9 mouse cellular contexts compared by ENCODE assay signal in the genomic region with DNA sequence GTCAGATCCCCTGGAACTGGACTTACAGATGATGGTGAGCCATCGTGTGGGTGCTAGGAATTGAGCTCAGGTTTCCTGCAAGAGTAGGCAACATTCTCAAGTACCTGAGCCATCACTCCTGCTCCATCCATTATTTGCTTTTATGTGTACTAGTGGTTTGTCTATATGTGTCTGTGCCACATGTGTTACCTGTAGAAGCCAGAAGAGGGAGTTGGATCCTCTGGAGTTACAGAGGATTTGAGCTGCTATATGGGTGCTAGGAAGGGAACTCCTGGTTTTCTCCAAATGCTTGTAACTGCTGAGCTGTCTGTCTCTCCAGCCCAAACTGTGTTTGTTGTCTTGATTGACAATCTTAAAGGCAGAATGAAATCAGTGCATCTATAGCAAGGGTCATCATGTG. TPM values are rescaled to one million over a fixed set of nuclear protein-coding genes. Genes with fewer than 3 reads are reported as not detected.
DNase-seq lines count a peak whose midpoint lies in the region; ATAC-seq and TF ChIP-seq lines count a peak whose summit lies in the region.
"Had no signal": no experiment of that assay in that cellular context is flagged by ENCODE, and none has a peak within 500 bp of the region (broad histone marks: within the 10 kb centered on the region; RNA-seq: fewer than 3 reads in every experiment).

No protein-coding gene starts in this region.

- H3K4me3 ChIP-seq in left cerebral cortex, adult 2 months: no peak overlapping the region

- peak; percentile 43 for ATAC-seq in CD4-positive, CD25-positive, alpha-beta regulatory T cell, adult 4 months
- peak; percentile 79 for ATAC-seq in megakaryocyte-erythroid progenitor cell, adult 5-6 weeks (replicated peaks; ENCODE audit: low FRiP score, low TSS enrichment, poor library complexity, severe bottlenecking)
- no peak for ATAC-seq in megakaryocyte, adult 5-6 weeks (ENCODE audit: poor library complexity, severe bottlenecking)
- ATAC-seq: hindbrain, embryonic 16.5 days had no signal

- no peak for DNase-seq in left cerebral cortex, adult 2 months (ENCODE audit: extremely low spot score in 1 of 2, low spot score in 2 of 2)
- no peak for DNase-seq in left cerebral cortex, postnatal 10 days (ENCODE audit: extremely low spot score in 1 of 2, low spot score in 2 of 2)
- peak; percentile 16 for DNase-seq in T-cell, adult 2 months (ENCODE audit: low spot score)
- no peak for DNase-seq in adipocyte (ENCODE audit: low spot score)

- TF ChIP-seq CTCF in left cerebral cortex, adult 2 months (IDR thresholded peaks at IDR 0.05): peak; percentile 39

- intact Hi-C loops in left cerebral cortex, adult 2 months (cut with DNase I): loop anchor here (5.0 kb wide), 1 partner anchor 89 kb away; the partner anchor contains the start of gene Sec14l5
- intact Hi-C loops in left cerebral cortex, postnatal 10 days (cut with DNase I): loop anchor here (10.0 kb wide), 1 partner anchor 87 kb away; the partner anchor contains the start of gene Sec14l5

- no peak overlapping the region for H3K27ac ChIP-seq in left cerebral cortex, adult 2 months

RNA-seq across cellular contexts. Expression of gene Ubn1, which starts 8.3 kb away (rescaled TPM):
- total RNA-seq in left cerebral cortex, adult 2 months (2021): 10 to 100 TPM; 44.1 to 45.3 TPM
- total RNA-seq in left cerebral cortex, postnatal 10 days (2021): 10 to 100 TPM; 38.1 to 38.9 TPM
- polyA plus RNA-seq in CD4-positive, CD25-positive, alpha-beta regulatory T cell, adult 4 months (2017; shearing (Covaris generic)): 10 to 100 TPM; 36.8 to 48.4 TPM
- total RNA-seq in megakaryocyte-erythroid progenitor cell, adult 5-6 weeks (2014; fragmentation: Nextera tagmentation): 47.5 and 48.3 TPM in 2 replicates
- 38.4 and 39.8 TPM in 2 replicates for total RNA-seq in megakaryocyte-erythroid progenitor cell, adult 5-6 weeks (2017)
- 25.7 and 28.0 TPM in 2 replicates for total RNA-seq in megakaryocyte, adult 5-6 weeks (2015)
- 39.5 and 52.6 TPM in 2 replicates for total RNA-seq in megakaryocyte, adult 5-6 weeks (2017)

RNA-seq across cellular contexts. Expression of gene Glyr1, which starts 8.5 kb away (rescaled TPM):
- 100 to 1,000 TPM; 139 to 146 TPM for total RNA-seq in left cerebral cortex, adult 2 months (2021)
- total RNA-seq in left cerebral cortex, postnatal 10 days (2021): 100 to 1,000 TPM; 156 to 160 TPM
- 100 to 1,000 TPM in 1 of 2 experiments, 10 to 100 TPM in 1; 79.0 to 130 TPM for polyA plus RNA-seq in CD4-positive, CD25-positive, alpha-beta regulatory T cell, adult 4 months (2017; shearing (Covaris generic))
- 68.7 and 80.2 TPM in 2 replicates for total RNA-seq in megakaryocyte-erythroid progenitor cell, adult 5-6 weeks (2014; fragmentation: Nextera tagmentation)
- total RNA-seq in megakaryocyte-erythroid progenitor cell, adult 5-6 weeks (2017): 84.7 and 85.2 TPM in 2 replicates
- 66.7 and 69.8 TPM in 2 replicates for total RNA-seq in megakaryocyte, adult 5-6 weeks (2015)
- total RNA-seq in megakaryocyte, adult 5-6 weeks (2017): 100 and 112 TPM in 2 replicates

RNA-seq across cellular contexts. Expression of gene Rogdi, which starts 44.8 kb away (rescaled TPM):
- total RNA-seq in left cerebral cortex, adult 2 months (2021): 100 to 1,000 TPM; 209 to 213 TPM
- total RNA-seq in left cerebral cortex, postnatal 10 days (2021): 100 to 1,000 TPM; 150 to 160 TPM
- 10 to 100 TPM; 19.8 to 35.0 TPM for polyA plus RNA-seq in CD4-positive, CD25-positive, alpha-beta regulatory T cell, adult 4 months (2017; shearing (Covaris generic))
- total RNA-seq in megakaryocyte-erythroid progenitor cell, adult 5-6 weeks (2014; fragmentation: Nextera tagmentation): 3.4 and 24.4 TPM in 2 replicates
- total RNA-seq in megakaryocyte-erythroid progenitor cell, adult 5-6 weeks (2017): 1.6 and 2.2 TPM in 2 replicates
- total RNA-seq in megakaryocyte, adult 5-6 weeks (2015): 75.8 and 80.5 TPM in 2 replicates
- 28.1 and 38.9 TPM in 2 replicates for total RNA-seq in megakaryocyte, adult 5-6 weeks (2017)

RNA-seq across cellular contexts. Expression of gene Smim22, which starts 51.0 kb away (rescaled TPM):
- total RNA-seq in left cerebral cortex, adult 2 months (2021): not detected
- total RNA-seq in left cerebral cortex, postnatal 10 days (2021): not detected
- polyA plus RNA-seq in CD4-positive, CD25-positive, alpha-beta regulatory T cell, adult 4 months (2017; shearing (Covaris generic)): not detected
- not detected in 2 replicates for total RNA-seq in megakaryocyte-erythroid progenitor cell, adult 5-6 weeks (2014; fragmentation: Nextera tagmentation)
- not detected in 2 replicates for total RNA-seq in megakaryocyte-erythroid progenitor cell, adult 5-6 weeks (2017)
- not detected in 2 replicates for total RNA-seq in megakaryocyte, adult 5-6 weeks (2015)
- not detected in 2 replicates for total RNA-seq in megakaryocyte, adult 5-6 weeks (2017)
- total RNA-seq: left cerebral cortex, postnatal 25 days had no signal
